Mouse (Mus musculus) liver, embryonic 16.5 days (tissue): ENCODE measurements around the gene Lman2l. TPM values are rescaled to one million over a fixed set of nuclear protein-coding genes. Genes with fewer than 3 reads are reported as not detected.
A peak's percentile ranks its signal among the peaks of the same experiment; 100 is the strongest.

Experiments
- ATAC-seq: fragments of 200-750 bp; cut with Nextera tagmentation; 2 replicates; pipeline ENCODE4 v1.8.0; 2017; ENCODE audit warnings: low read depth, mild to moderate bottlenecking, moderate number of reproducible peaks, moderate library complexity
- H3K27ac ChIP-seq: fragments of 300-500 bp; sonication (generic); 2 replicates; pipeline ENCODE4 v1.5.1; 2014; ENCODE audit warnings: mild to moderate bottlenecking, low read length
- H3K27me3 ChIP-seq: fragments of 300-500 bp; sonication (generic); 2 replicates; pipeline ENCODE4 v1.6.1; 2014; ENCODE audit warnings: low read depth, low read length, mixed read lengths; ENCODE audit not compliant: control insufficient read depth, insufficient read depth
- H3K36me3 ChIP-seq: fragments of 300-500 bp; sonication (generic); 2 replicates; pipeline ENCODE4 v1.6.1; 2014; ENCODE audit warnings: mild to moderate bottlenecking; ENCODE audit not compliant: control insufficient read depth, insufficient read depth
- H3K4me1 ChIP-seq: fragments of 300-500 bp; sonication (generic); 2 replicates; pipeline ENCODE4 v1.6.1; 2014; ENCODE audit warnings: low read depth, low read length, mixed read lengths; ENCODE audit not compliant: control insufficient read depth
- H3K4me2 ChIP-seq: fragments of 300-500 bp; sonication (generic); 2 replicates; pipeline ENCODE4 v1.6.1; 2014; ENCODE audit warnings: low read depth, low read length, mixed read lengths
- H3K4me3 ChIP-seq: fragments of 300-500 bp; sonication (generic); 2 replicates; pipeline ENCODE4 v1.5.1; 2014; ENCODE audit warnings: low read depth, mild to moderate bottlenecking, low read length
- H3K9ac ChIP-seq: fragments of 300-500 bp; sonication (generic); 2 replicates; pipeline ENCODE4 v1.6.1; 2014; ENCODE audit warnings: low read depth, low read length
- H3K9me3 ChIP-seq: fragments of 300-500 bp; sonication (generic); replicated peaks from 2 replicates; pipeline ENCODE4 v1.6.1; 2016; ENCODE audit warnings: low read length; ENCODE audit not compliant: control insufficient read depth
- WGBS: fragments of 180-500 bp; shearing (Covaris S2); extraction: QIAGEN DNeasy Blood & Tissue Kit; methylation state at CpG from one replicate; pipeline ENCODE4 v1.1.7; 2014; ENCODE audit not compliant: insufficient replicate concordance; 5-methylcytosine and 5-hydroxymethylcytosine counted together
- polyA plus RNA-seq: library from polyadenylated mRNA; unstranded; fragments of >200 nt; fragmentation: Nextera tagmentation; extraction: Ambion mirVana; gene quantifications from 2 replicates; pipeline ENCODE4 v1.2.1, GENCODE M21; 2015

Gene Lman2l
- polyA plus RNA-seq: 12.0 and 13.0 TPM in 2 replicates

GRCm38 (mm10) chr1:36444471-36445464 lies at the start of gene Lman2l:
Gene Lman2l (minus strand): TSS chr1:36445271.
- no peaks in the 10 kb centered on the region for H3K9me3 ChIP-seq
- H3K27ac ChIP-seq: peak within 1 kb of the TSS; percentile 49
- under 1% methylated on average over 57 of the region's 57 CpGs for WGBS
- no peaks in the 10 kb centered on the region for H3K27me3 ChIP-seq
- H3K4me1 ChIP-seq: peaks cover 9% of the 10 kb centered on the region
- peak within 1 kb of the TSS; percentile 96 for H3K4me3 ChIP-seq
- peak; percentile 100 for ATAC-seq
- H3K4me2 ChIP-seq: peak within 1 kb of the TSS; percentile 97
- no peaks in the 10 kb centered on the region for H3K36me3 ChIP-seq
- H3K9ac ChIP-seq: peak within 1 kb of the TSS; percentile 74

- Histone ChIP-seq H3K4me1 (no peaks in the 10 kb centered on the region), H3K36me3 (no peaks in the 10 kb centered on the region), H3K4me2 (no peak overlapping the region), H3K27ac (no peak overlapping the region), H3K9me3 (no peaks in the 10 kb centered on the region), H3K4me3 (no peak overlapping the region), H3K27me3 (no peaks in the 10 kb centered on the region), H3K9ac (no peak overlapping the region)
- ATAC-seq: no peak
- 66% methylated on average over 6 of the region's 6 CpGs for WGBS
Measured at GRCm38 (mm10) chr1:36493299-36493698, 48.2 kb upstream of the Lman2l start.

GRCm38 (mm10) chr1:36492416-36493139 lies 47.5 kb upstream of the Lman2l start:
- H3K9me3 ChIP-seq: no peaks in the 10 kb centered on the region
- no peak overlapping the region for H3K9ac ChIP-seq
- H3K27ac ChIP-seq: no peak overlapping the region
- H3K4me1 ChIP-seq: no peaks in the 10 kb centered on the region
- no peak for ATAC-seq
- no peak overlapping the region for H3K4me2 ChIP-seq
- no peaks in the 10 kb centered on the region for H3K27me3 ChIP-seq
- H3K36me3 ChIP-seq: no peaks in the 10 kb centered on the region
- no peak overlapping the region for H3K4me3 ChIP-seq
- 50% methylated on average over 9 of the region's 9 CpGs for WGBS

- H3K27me3 ChIP-seq: no peaks in the 10 kb centered on the region
Measured at GRCm38 (mm10) chr1:36489661-36490060, 44.6 kb upstream of the Lman2l start.

GRCm38 (mm10) chr1:36487111-36487510 lies 42.0 kb upstream of the Lman2l start:
- 76% methylated on average over 9 of the region's 9 CpGs for WGBS
- Histone ChIP-seq H3K4me1 (no peaks in the 10 kb centered on the region), H3K9me3 (no peaks in the 10 kb centered on the region), H3K4me2 (no peak overlapping the region), H3K9ac (no peak overlapping the region), H3K27me3 (no peaks in the 10 kb centered on the region), H3K36me3 (no peaks in the 10 kb centered on the region), H3K4me3 (no peak overlapping the region), H3K27ac (no peak overlapping the region)
- ATAC-seq: no peak

More at GRCm38 (mm10) chr1:36489661-36490060, 44.6 kb upstream of the Lman2l start:
- Histone ChIP-seq H3K9me3 (no peaks in the 10 kb centered on the region), H3K4me2 (no peak overlapping the region), H3K27ac (no peak overlapping the region), H3K4me3 (no peak overlapping the region), H3K9ac (no peak overlapping the region), H3K4me1 (no peaks in the 10 kb centered on the region), H3K36me3 (no peaks in the 10 kb centered on the region)
- 62% methylated on average over 6 of the region's 6 CpGs for WGBS
- ATAC-seq: no peak

GRCm38 (mm10) chr1:36485080-36485479 lies 40.0 kb upstream of the Lman2l start:
- Histone ChIP-seq H3K27me3 (no peaks in the 10 kb centered on the region), H3K36me3 (no peaks in the 10 kb centered on the region), H3K4me2 (no peak overlapping the region), H3K4me3 (no peak overlapping the region), H3K27ac (no peak overlapping the region), H3K4me1 (no peaks in the 10 kb centered on the region), H3K9me3 (no peaks in the 10 kb centered on the region), H3K9ac (no peak overlapping the region)
- 56% methylated on average over 7 of the region's 7 CpGs for WGBS
- no peak for ATAC-seq

GRCm38 (mm10) chr1:36483825-36484224 lies 38.8 kb upstream of the Lman2l start:
- H3K27ac ChIP-seq: no peak overlapping the region

GRCm38 (mm10) chr1:36479903-36480899 lies 35.1 kb upstream of the Lman2l start:
- H3K9ac ChIP-seq: no peak overlapping the region
- no peak overlapping the region for H3K4me2 ChIP-seq
- H3K36me3 ChIP-seq: no peaks in the 10 kb centered on the region
- H3K9me3 ChIP-seq: no peaks in the 10 kb centered on the region
- peaks cover 13% of the 10 kb centered on the region for H3K4me1 ChIP-seq
- H3K27me3 ChIP-seq: no peaks in the 10 kb centered on the region
- ATAC-seq: no peak
- WGBS: 73% methylated on average over 12 of the region's 12 CpGs
- no peak overlapping the region for H3K4me3 ChIP-seq
- H3K27ac ChIP-seq: no peak overlapping the region

More at GRCm38 (mm10) chr1:36483825-36484224, 38.8 kb upstream of the Lman2l start:
- no peak for ATAC-seq
- Histone ChIP-seq H3K4me1 (no peaks in the 10 kb centered on the region), H3K27me3 (no peaks in the 10 kb centered on the region), H3K36me3 (no peaks in the 10 kb centered on the region), H3K9me3 (no peaks in the 10 kb centered on the region), H3K9ac (no peak overlapping the region), H3K4me3 (no peak overlapping the region), H3K4me2 (no peak overlapping the region)
- 61% methylated on average over 4 of the region's 4 CpGs for WGBS
